Mouse (Mus musculus) embryonic facial prominence, embryonic 11.5 days (tissue): Measurements from ENCODE around the gene Myrf. TPM values are rescaled to one million over a fixed set of nuclear protein-coding genes. Genes with fewer than 3 reads are reported as not detected.

Experiments
- ATAC-seq: fragments of 200-750 bp; cut with Nextera tagmentation; replicated peaks from 2 replicates; pipeline ENCODE4 v1.8.0; 2017; ENCODE audit warnings: low read depth; ENCODE audit not compliant: insufficient number of reproducible peaks, low FRiP score, low TSS enrichment
- DNase-seq: peaks from one replicate; pipeline ENCODE4 v3.0.0-alpha.2; 2015; ENCODE audit warnings: low spot score
- H3K27ac ChIP-seq: fragments of 300-500 bp; sonication (generic); replicated peaks from 2 replicates; pipeline ENCODE4 v1.5.1; 2014; ENCODE audit warnings: mild to moderate bottlenecking, low read depth, low read length, control low read depth
- H3K27me3 ChIP-seq: fragments of 300-500 bp; sonication (generic); 2 replicates; pipeline ENCODE4 v1.6.1; 2014; ENCODE audit warnings: mild to moderate bottlenecking, low read length, moderate library complexity, mixed read lengths; ENCODE audit not compliant: control insufficient read depth, insufficient read depth
- H3K36me3 ChIP-seq: fragments of 300-500 bp; sonication (generic); replicated peaks from 2 replicates; pipeline ENCODE4 v1.6.1; 2014; ENCODE audit warnings: low read depth, mild to moderate bottlenecking, low read length, moderate library complexity, mixed read lengths; ENCODE audit not compliant: control insufficient read depth, insufficient read depth
- H3K4me1 ChIP-seq: fragments of 300-500 bp; sonication (generic); 2 replicates; pipeline ENCODE4 v1.6.1; 2014; ENCODE audit warnings: low read length, mixed read lengths; ENCODE audit not compliant: control insufficient read depth, insufficient read depth
- H3K4me2 ChIP-seq: fragments of 300-500 bp; sonication (generic); 2 replicates; pipeline ENCODE4 v1.6.1; 2014; ENCODE audit warnings: low read depth, mild to moderate bottlenecking, control low read depth, low read length, moderate library complexity
- H3K4me3 ChIP-seq: fragments of 300-500 bp; sonication (generic); 2 replicates; pipeline ENCODE4 v1.5.1; 2014; ENCODE audit warnings: low read depth, low read length, control low read depth
- H3K9ac ChIP-seq: fragments of 300-500 bp; sonication (generic); replicated peaks from 2 replicates; pipeline ENCODE4 v1.6.1; 2014; ENCODE audit warnings: mild to moderate bottlenecking, control low read depth, low read length
- H3K9me3 ChIP-seq: fragments of 300-500 bp; sonication (generic); replicated peaks from 2 replicates; pipeline ENCODE4 v1.6.1; 2016; ENCODE audit warnings: mild to moderate bottlenecking, low read length, inconsistent platforms, mixed read lengths; ENCODE audit not compliant: control insufficient read depth
- WGBS: fragments of 180-500 bp; shearing (Covaris S2); extraction: QIAGEN DNeasy Blood & Tissue Kit; methylation state at CpG from one replicate; pipeline ENCODE4 v1.1.7; 2014; 5-methylcytosine and 5-hydroxymethylcytosine counted together
- polyA plus RNA-seq: library from polyadenylated mRNA; unstranded; fragments of >200 nt; fragmentation: Nextera tagmentation; extraction: Ambion mirVana; gene quantifications from 2 replicates; pipeline ENCODE4 v1.2.1, GENCODE M21; 2014

Gene Myrf
- polyA plus RNA-seq, 1 experiment from 2014 or later = 2.6 TPM

- 3% methylated on average over 23 of the region's 23 CpGs for WGBS
- Histone ChIP-seq H3K4me2 (peak overlapping the region; percentile 88), H3K36me3 (peaks cover 7% of the 10 kb centered on the region), H3K27me3 (no peaks in the 10 kb centered on the region), H3K4me3 (peak overlapping the region; percentile 92), H3K9me3 (no peaks in the 10 kb centered on the region), H3K9ac (peak overlapping the region; percentile 88), H3K27ac (peak overlapping the region; percentile 73), H3K4me1 (no peaks in the 10 kb centered on the region)
- DNase-seq (no peak), ATAC-seq (peak; percentile 20)
Observed at GRCm38 (mm10) chr19:10203146-10203847, 37.3 kb downstream of the Myrf start.

GRCm38 (mm10) chr19:10198723-10199122, 41.8 kb downstream of the Myrf start:
- no peak overlapping the region for H3K27ac ChIP-seq
- H3K9ac ChIP-seq = no peak overlapping the region
- no peaks in the 10 kb centered on the region for H3K4me1 ChIP-seq
- no peak overlapping the region for H3K4me3 ChIP-seq
- no peak overlapping the region for H3K4me2 ChIP-seq
- peaks cover 18% of the 10 kb centered on the region for H3K36me3 ChIP-seq
- WGBS = 31% methylated on average over 3 of the region's 3 CpGs
- DNase-seq (peak; percentile 91), ATAC-seq (no peak)
- no peaks in the 10 kb centered on the region for H3K9me3 ChIP-seq
- no peaks in the 10 kb centered on the region for H3K27me3 ChIP-seq

- H3K4me3 ChIP-seq = no peak overlapping the region
- H3K9me3 ChIP-seq = no peaks in the 10 kb centered on the region
- H3K27me3 ChIP-seq = no peaks in the 10 kb centered on the region
- H3K4me1 ChIP-seq = no peaks in the 10 kb centered on the region
- no peak overlapping the region for H3K9ac ChIP-seq
- H3K4me2 ChIP-seq = no peak overlapping the region
- peaks cover 22% of the 10 kb centered on the region for H3K36me3 ChIP-seq
- ATAC-seq (no peak), DNase-seq (no peak)
- H3K27ac ChIP-seq = no peak overlapping the region
- WGBS = 83% methylated on average over 2 of the region's 2 CpGs
Observed at GRCm38 (mm10) chr19:10198286-10198685, 42.3 kb downstream of the Myrf start.

GRCm38 (mm10) chr19:10197130-10197529, 43.4 kb downstream of the Myrf start:
- 87% methylated on average over 4 of the region's 4 CpGs for WGBS
- no peak overlapping the region for H3K9ac ChIP-seq
- peaks cover 29% of the 10 kb centered on the region for H3K36me3 ChIP-seq
- DNase-seq (no peak), ATAC-seq (no peak)
- H3K27me3 ChIP-seq = no peaks in the 10 kb centered on the region
- no peaks in the 10 kb centered on the region for H3K9me3 ChIP-seq
- H3K27ac ChIP-seq = no peak overlapping the region
- no peak overlapping the region for H3K4me2 ChIP-seq
- H3K4me3 ChIP-seq = no peak overlapping the region
- no peaks in the 10 kb centered on the region for H3K4me1 ChIP-seq

GRCm38 (mm10) chr19:10195252-10195651, 45.3 kb downstream of the Myrf start:
- H3K4me1 ChIP-seq = no peaks in the 10 kb centered on the region
- no peak overlapping the region for H3K27ac ChIP-seq
- H3K36me3 ChIP-seq = peaks cover 27% of the 10 kb centered on the region
- no peaks in the 10 kb centered on the region for H3K9me3 ChIP-seq
- DNase-seq (no peak), ATAC-seq (no peak)
- no peaks in the 10 kb centered on the region for H3K27me3 ChIP-seq
- H3K4me2 ChIP-seq = no peak overlapping the region
- H3K9ac ChIP-seq = no peak overlapping the region
- WGBS = 78% methylated on average over 5 of the region's 5 CpGs
- no peak overlapping the region for H3K4me3 ChIP-seq

- H3K27ac ChIP-seq = no peak overlapping the region
- WGBS = 87% methylated on average over 11 of the region's 11 CpGs
- DNase-seq (no peak), ATAC-seq (no peak)
- no peaks in the 10 kb centered on the region for H3K4me1 ChIP-seq
- H3K9me3 ChIP-seq = no peaks in the 10 kb centered on the region
- H3K27me3 ChIP-seq = no peaks in the 10 kb centered on the region
- H3K9ac ChIP-seq = no peak overlapping the region
- no peak overlapping the region for H3K4me2 ChIP-seq
- H3K36me3 ChIP-seq = peaks cover 29% of the 10 kb centered on the region
- no peak overlapping the region for H3K4me3 ChIP-seq
Observed at GRCm38 (mm10) chr19:10194337-10194736, 46.2 kb downstream of the Myrf start.

GRCm38 (mm10) chr19:10191326-10191725, 49.2 kb downstream of the Myrf start:
- Histone ChIP-seq H3K27me3 (no peaks in the 10 kb centered on the region), H3K36me3 (peaks cover 49% of the 10 kb centered on the region), H3K9me3 (no peaks in the 10 kb centered on the region), H3K4me2 (no peak overlapping the region), H3K9ac (no peak overlapping the region), H3K4me1 (no peaks in the 10 kb centered on the region; the same call in 1 of the 2 replicates), H3K27ac (no peak overlapping the region), H3K4me3 (no peak overlapping the region)
- ATAC-seq (no peak), DNase-seq (no peak)
- 65% methylated on average over 7 of the region's 7 CpGs for WGBS

GRCm38 (mm10) chr19:10190796-10191195, 49.8 kb downstream of the Myrf start:
- WGBS = 58% methylated on average over 2 of the region's 2 CpGs
- ATAC-seq (no peak), DNase-seq (peak; percentile 81)
- Histone ChIP-seq H3K4me1 (no peaks in the 10 kb centered on the region; the same call in 1 of the 2 replicates), H3K9me3 (no peaks in the 10 kb centered on the region), H3K9ac (no peak overlapping the region), H3K36me3 (peaks cover 49% of the 10 kb centered on the region), H3K27me3 (no peaks in the 10 kb centered on the region), H3K4me2 (no peak overlapping the region), H3K27ac (no peak overlapping the region), H3K4me3 (no peak overlapping the region)
